27 mouse cellular contexts compared by ENCODE assay signal in genomic region chr12:71538691-71539090, GRCm38 (mm10).
A peak's percentile ranks its signal among the peaks of the same experiment; 100 is the strongest.
DNase-seq lines count a peak whose midpoint lies in the region; ATAC-seq and TF ChIP-seq lines count a peak whose summit lies in the region.
"Had no signal": no experiment of that assay in that cellular context is flagged by ENCODE, and none has a peak within 500 bp of the region (broad histone marks: within the 10 kb centered on the region; RNA-seq: fewer than 3 reads in every experiment).

No protein-coding gene starts in this region.

- DNase-seq in retina, postnatal 1 day, result peak; percentile 47
- DNase-seq in retina, embryonic 14.5 days (ENCODE audit: low spot score), result no peak
- DNase-seq in midbrain, embryonic 10.5 days (ENCODE audit: low spot score), result no peak
- no peak for DNase-seq in thymus, postnatal 36 days
- DNase-seq: adrenal gland, postnatal 10 days; adrenal gland, postnatal 36 days; B cell, adult 2 months; cerebellum, adult 2 months; cerebellum, adult 9-11 months; cerebellum, postnatal 25 days; forebrain, postnatal 0 days; gastrocnemius, postnatal 25 days; heart, adult 2 months; heart, postnatal 14 days; heart, postnatal 4 days had no signal

- WGBS in intestine, postnatal 0 days, result 33% methylated on average over 7 of the region's 7 CpGs
- WGBS in stomach, embryonic 15.5 days, result 67% methylated on average over 7 of the region's 7 CpGs
- 94% methylated on average over 7 of the region's 7 CpGs for WGBS in midbrain, embryonic 10.5 days
- 60% methylated on average over 7 of the region's 7 CpGs for WGBS in kidney, embryonic 16.5 days

- H3K4me3 ChIP-seq in intestine, postnatal 0 days (ENCODE audit: low read depth, low read length), result no peak overlapping the region
- H3K4me3 ChIP-seq in stomach, embryonic 15.5 days (replicated peaks), result no peak overlapping the region
- H3K4me3 ChIP-seq in midbrain, embryonic 10.5 days, result no peak overlapping the region
- no peak overlapping the region for H3K4me3 ChIP-seq in kidney, embryonic 16.5 days (ENCODE audit: low read length)
- H3K4me3 ChIP-seq: embryonic facial prominence, embryonic 12.5 days; embryonic facial prominence, embryonic 15.5 days; heart, adult 2 months; heart, embryonic 10.5 days; heart, embryonic 13.5 days; hindbrain, embryonic 15.5 days had no signal

- no peak overlapping the region for H3K4me2 ChIP-seq in intestine, postnatal 0 days (replicated peaks; ENCODE audit: low read depth)
- no peak overlapping the region for H3K4me2 ChIP-seq in stomach, embryonic 15.5 days
- H3K4me2 ChIP-seq in kidney, embryonic 16.5 days (replicated peaks; ENCODE audit: low read depth, low read length), result no peak overlapping the region
- H3K4me2 ChIP-seq: embryonic facial prominence, embryonic 12.5 days; embryonic facial prominence, embryonic 15.5 days; heart, embryonic 13.5 days; hindbrain, embryonic 15.5 days had no signal

- H3K4me1 ChIP-seq in intestine, postnatal 0 days (replicated peaks; ENCODE audit: control insufficient read depth, insufficient read depth, low read length), result no peaks in the 10 kb centered on the region
- no peaks in the 10 kb centered on the region for H3K4me1 ChIP-seq in stomach, embryonic 15.5 days
- H3K4me1 ChIP-seq in midbrain, embryonic 10.5 days, result peaks cover 15% of the 10 kb centered on the region
- no peaks in the 10 kb centered on the region for H3K4me1 ChIP-seq in kidney, embryonic 16.5 days (ENCODE audit: insufficient read depth, low read length)

- ATAC-seq in intestine, postnatal 0 days, result peak; percentile 66
- peak; percentile 42; the same call in 1 of the 2 replicates for ATAC-seq in stomach, embryonic 15.5 days (ENCODE audit: insufficient read depth, low FRiP score, low read depth)
- no peak for ATAC-seq in kidney, embryonic 16.5 days (ENCODE audit: low FRiP score, low TSS enrichment)
- ATAC-seq: forebrain, embryonic 14.5 days; forebrain, postnatal 0 days; Patski had no signal

- no peaks in the 10 kb centered on the region for H3K27me3 ChIP-seq in intestine, postnatal 0 days (replicated peaks; ENCODE audit: control insufficient read depth, insufficient read depth, low read length)
- no peaks in the 10 kb centered on the region for H3K27me3 ChIP-seq in stomach, embryonic 15.5 days (replicated peaks)
- H3K27me3 ChIP-seq in midbrain, embryonic 10.5 days (ENCODE audit: low read depth, poor library complexity, severe bottlenecking), result peaks cover 7% of the 10 kb centered on the region
- no peaks in the 10 kb centered on the region for H3K27me3 ChIP-seq in kidney, embryonic 16.5 days (ENCODE audit: insufficient read depth, low read length)
- H3K27me3 ChIP-seq: CH12.LX; embryonic facial prominence, embryonic 12.5 days; hindbrain, embryonic 15.5 days; Patski had no signal

- no peaks in the 10 kb centered on the region for H3K9me3 ChIP-seq in intestine, postnatal 0 days (ENCODE audit: control insufficient read depth)
- no peaks in the 10 kb centered on the region for H3K9me3 ChIP-seq in stomach, embryonic 15.5 days
- no peaks in the 10 kb centered on the region for H3K9me3 ChIP-seq in midbrain, embryonic 10.5 days (replicated peaks)
- no peaks in the 10 kb centered on the region for H3K9me3 ChIP-seq in kidney, embryonic 16.5 days (ENCODE audit: low read length)
- H3K9me3 ChIP-seq: embryonic facial prominence, embryonic 12.5 days; embryonic facial prominence, embryonic 15.5 days; G1E; heart, embryonic 10.5 days; heart, embryonic 13.5 days; hindbrain, embryonic 15.5 days had no signal

- H3K27ac ChIP-seq in intestine, postnatal 0 days (ENCODE audit: low read depth, low read length), result no peak overlapping the region
- H3K27ac ChIP-seq in stomach, embryonic 15.5 days, result peak overlapping the region; percentile 13; the same call in 1 of the 2 replicates
- no peak overlapping the region for H3K27ac ChIP-seq in midbrain, embryonic 10.5 days (replicated peaks)
- H3K27ac ChIP-seq in kidney, embryonic 16.5 days (ENCODE audit: low read length), result no peak overlapping the region
- H3K27ac ChIP-seq: embryonic facial prominence, embryonic 12.5 days; embryonic facial prominence, embryonic 15.5 days; heart, adult 2 months; heart, embryonic 10.5 days; heart, embryonic 13.5 days; hindbrain, embryonic 15.5 days had no signal

- H3K9ac ChIP-seq in intestine, postnatal 0 days (ENCODE audit: low read depth, low read length), result no peak overlapping the region
- H3K9ac ChIP-seq in stomach, embryonic 15.5 days, result no peak overlapping the region
- H3K9ac ChIP-seq in kidney, embryonic 16.5 days (replicated peaks; ENCODE audit: low read length), result no peak overlapping the region
- H3K9ac ChIP-seq: embryonic facial prominence, embryonic 12.5 days; embryonic facial prominence, embryonic 15.5 days; forebrain, postnatal 0 days; heart, embryonic 13.5 days; hindbrain, embryonic 15.5 days had no signal

- no peak for TF ChIP-seq CTCF in intestine, postnatal 0 days (IDR thresholded peaks at IDR 0.05; ENCODE audit: low read depth)

- no peaks in the 10 kb centered on the region for H3K36me3 ChIP-seq in intestine, postnatal 0 days (ENCODE audit: control insufficient read depth, insufficient read depth)
- H3K36me3 ChIP-seq in stomach, embryonic 15.5 days, result no peaks in the 10 kb centered on the region
- H3K36me3 ChIP-seq in midbrain, embryonic 10.5 days, result no peaks in the 10 kb centered on the region
- no peaks in the 10 kb centered on the region for H3K36me3 ChIP-seq in kidney, embryonic 16.5 days (ENCODE audit: insufficient read depth, low read length)
- H3K36me3 ChIP-seq: embryonic facial prominence, embryonic 12.5 days; embryonic facial prominence, embryonic 15.5 days; G1E; heart, embryonic 10.5 days; heart, embryonic 13.5 days; hindbrain, embryonic 15.5 days had no signal
